Mouse (Mus musculus) embryonic fibroblast, embryonic 13.5 days (primary cell): ENCODE measurements at regions not wholly inside any gene's neighbourhood (a gene's known extent, or its start where the extent isn't known, plus 50 kb on each side); places are given as distances from the start of the nearest gene placed in this dataset.

ENCODE experiments used
- H3K27ac ChIP-seq: 2 replicates; pipeline ENCODE4 v1.5.1; 2012; ENCODE audit warnings: low read length, control low read depth, inconsistent platforms; ENCODE audit not compliant: insufficient read depth
- H3K4me1 ChIP-seq: 2 replicates; pipeline ENCODE4 v1.6.1; 2011; ENCODE audit warnings: low read length; ENCODE audit not compliant: control insufficient read depth, insufficient read depth
- H3K4me3 ChIP-seq: 2 replicates; pipeline ENCODE4 v1.5.1; 2011; ENCODE audit warnings: mild to moderate bottlenecking, control low read depth, low read length; ENCODE audit not compliant: insufficient read depth
- CTCF ChIP-seq: IDR thresholded peaks from 2 replicates; pipeline ENCODE4 v1.5.1; 2011; ENCODE audit warnings: mild to moderate bottlenecking, control low read depth, low read length, moderate library complexity, borderline replicate concordance; ENCODE audit not compliant: insufficient read depth
- POLR2A ChIP-seq: IDR thresholded peaks from 2 replicates; pipeline ENCODE4 v1.6.1; 2011; ENCODE audit warnings: low read depth, mild to moderate bottlenecking, control low read depth, low read length, moderate library complexity

DNA sequence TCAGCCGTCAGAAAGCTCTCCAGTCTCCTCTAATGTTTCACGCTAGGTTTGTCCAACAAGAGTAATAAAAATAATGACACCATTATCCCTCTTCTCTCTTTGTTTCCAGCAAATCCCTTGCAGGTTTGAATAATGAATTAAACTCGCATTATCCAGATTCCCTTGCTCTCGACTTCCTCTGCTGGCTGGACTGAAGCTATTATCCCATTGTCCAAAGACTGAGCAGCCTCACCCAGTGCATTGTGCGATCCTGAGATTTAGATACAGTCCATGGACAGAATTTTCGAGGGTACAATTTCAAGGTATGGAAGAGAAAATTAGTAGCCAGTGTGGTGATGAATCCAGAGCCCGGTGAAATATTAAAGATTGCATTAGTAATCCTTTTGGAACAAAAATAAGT is 270.3 kb downstream of the En1 start:
- Histone ChIP-seq H3K4me3 (no peak overlapping the region), H3K27ac (no peak overlapping the region), H3K4me1 (no peaks in the 10 kb centered on the region)
- TF ChIP-seq CTCF: no peak
- TF ChIP-seq POLR2A: no peak

DNA sequence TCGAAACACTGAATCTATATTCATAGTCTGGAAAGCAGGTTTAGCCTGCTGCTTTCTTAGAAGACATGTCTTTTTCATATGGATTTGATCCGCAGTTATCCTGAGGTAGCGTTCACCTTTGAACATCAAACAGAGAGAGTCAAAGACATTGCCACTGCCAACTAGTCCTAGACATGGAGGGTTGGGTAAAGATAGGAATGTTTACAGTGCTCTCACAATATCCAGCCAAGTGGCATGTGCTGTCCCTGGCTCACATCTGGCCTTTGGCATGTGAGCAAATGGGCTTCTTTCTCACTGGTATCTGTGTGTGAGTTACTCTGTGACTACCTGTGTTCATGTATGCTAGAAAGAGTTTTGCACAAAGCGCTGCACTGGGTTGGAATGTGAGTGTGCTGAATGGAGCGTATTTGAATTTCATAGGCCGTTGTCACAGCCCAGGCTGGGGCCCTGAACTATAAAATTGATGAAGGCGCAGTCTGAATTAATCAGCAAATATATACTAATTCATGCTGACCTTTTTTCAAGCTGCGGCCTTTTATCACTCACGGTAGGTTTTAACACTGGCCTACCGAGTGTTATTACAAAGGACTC is 280.8 kb downstream of the En1 start:
- Histone ChIP-seq H3K4me3 (no peak overlapping the region), H3K27ac (no peak overlapping the region), H3K4me1 (no peaks in the 10 kb centered on the region)
- TF ChIP-seq CTCF: no peak
- TF ChIP-seq POLR2A: no peak

DNA sequence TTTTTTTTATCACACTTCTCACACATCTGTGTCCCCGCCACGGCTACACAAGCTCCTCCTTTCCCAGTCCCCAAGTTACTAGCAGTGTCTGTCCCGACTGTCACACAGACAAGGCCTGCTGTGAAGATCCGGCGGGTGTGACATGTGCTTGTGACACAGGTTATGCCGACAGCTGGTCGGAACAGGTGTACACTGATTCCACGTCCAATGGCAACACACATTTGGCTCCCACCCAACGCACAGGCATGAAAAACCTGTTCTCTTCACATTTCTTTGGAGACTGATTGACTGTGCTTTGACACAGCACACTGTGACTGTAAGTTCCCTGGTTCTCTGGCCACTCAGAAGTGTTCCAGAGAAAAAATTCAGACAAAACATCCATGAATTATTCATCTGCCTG is 281.4 kb downstream of the En1 start:
- TF ChIP-seq CTCF (no peak), POLR2A (no peak)
- H3K4me1 ChIP-seq: no peaks in the 10 kb centered on the region
- no peak overlapping the region for H3K27ac ChIP-seq
- H3K4me3 ChIP-seq: no peak overlapping the region

DNA sequence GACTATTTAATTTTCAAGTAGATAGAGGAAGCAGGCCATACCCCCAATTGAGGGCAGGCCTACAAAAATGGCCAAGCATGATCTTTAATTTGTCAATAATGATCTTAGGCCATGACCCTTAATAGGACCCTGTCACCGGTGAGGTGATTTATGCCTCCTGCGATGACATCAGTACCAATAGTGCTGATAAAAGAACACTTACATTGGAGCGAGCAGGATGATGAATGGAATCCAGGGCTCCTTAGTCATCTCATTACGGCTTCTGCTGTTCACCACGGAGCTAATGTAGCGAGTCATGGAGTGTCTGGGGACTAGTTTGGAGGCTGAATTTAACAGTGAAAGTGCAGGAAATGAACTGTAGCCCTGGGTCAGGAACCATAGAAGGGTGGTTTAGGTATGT is 308.6 kb downstream of the En1 start:
- Histone ChIP-seq H3K4me3 (no peak overlapping the region), H3K27ac (no peak overlapping the region), H3K4me1 (peaks cover 6% of the 10 kb centered on the region)
- TF ChIP-seq CTCF (no peak), POLR2A (no peak)

DNA sequence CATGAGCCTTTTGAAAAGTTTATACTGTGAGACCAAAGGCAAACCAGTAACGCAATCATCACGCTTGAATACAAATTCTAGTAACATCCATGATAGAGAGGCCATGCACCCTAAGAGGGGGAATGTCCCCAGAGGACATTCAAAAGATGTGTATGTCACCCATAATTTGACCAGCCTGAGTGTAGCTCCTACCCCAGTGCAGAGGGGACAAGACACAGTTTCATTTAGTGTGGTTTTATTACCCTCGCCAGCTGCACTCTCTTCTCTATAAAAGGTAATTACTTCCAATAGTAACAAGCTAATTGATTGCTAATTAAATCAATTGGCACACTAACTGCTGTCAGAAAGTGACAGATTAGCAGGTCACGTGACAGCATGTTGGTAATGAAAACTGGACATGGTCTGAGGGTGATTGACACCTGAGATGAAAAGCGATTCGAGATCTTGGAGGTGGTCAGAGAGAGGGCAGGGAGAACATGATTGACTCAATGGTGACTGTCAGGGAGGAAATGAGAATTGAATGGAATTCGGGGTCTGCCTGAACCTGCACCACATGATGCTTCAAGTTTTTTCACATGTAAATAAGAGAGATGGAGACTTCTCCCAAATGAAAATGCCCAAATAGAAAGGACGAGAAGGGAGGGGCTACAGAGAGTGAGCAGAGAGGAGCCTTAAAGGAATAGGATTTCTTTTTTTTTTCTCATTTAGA is 309.9 kb downstream of the En1 start:
- TF ChIP-seq CTCF (no peak), POLR2A (no peak)
- no peak overlapping the region for H3K27ac ChIP-seq
- no peak overlapping the region for H3K4me3 ChIP-seq
- peaks cover 6% of the 10 kb centered on the region for H3K4me1 ChIP-seq

DNA sequence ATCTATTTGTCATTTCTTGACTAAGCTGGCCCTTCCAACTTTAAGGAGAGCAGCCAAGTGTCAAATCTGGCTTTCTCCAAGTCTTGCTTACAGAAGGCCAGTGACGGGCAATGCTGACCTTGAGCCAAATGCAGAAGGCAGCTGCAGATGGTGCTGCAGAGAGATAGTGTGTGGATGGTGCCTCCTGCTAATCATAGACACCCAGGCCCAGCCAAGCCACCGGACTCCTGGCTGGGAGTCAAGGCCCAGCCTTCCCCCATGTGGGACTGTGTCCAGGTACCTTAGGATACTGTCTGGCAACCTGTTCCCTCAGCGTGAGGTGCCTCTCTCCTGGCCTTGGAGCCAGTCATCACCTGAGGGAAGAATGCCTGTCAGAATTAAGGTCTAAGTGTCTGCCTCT is 319.3 kb downstream of the En1 start:
- TF ChIP-seq CTCF (no peak), POLR2A (no peak)
- Histone ChIP-seq H3K4me3 (no peak overlapping the region), H3K4me1 (no peaks in the 10 kb centered on the region), H3K27ac (no peak overlapping the region)

DNA sequence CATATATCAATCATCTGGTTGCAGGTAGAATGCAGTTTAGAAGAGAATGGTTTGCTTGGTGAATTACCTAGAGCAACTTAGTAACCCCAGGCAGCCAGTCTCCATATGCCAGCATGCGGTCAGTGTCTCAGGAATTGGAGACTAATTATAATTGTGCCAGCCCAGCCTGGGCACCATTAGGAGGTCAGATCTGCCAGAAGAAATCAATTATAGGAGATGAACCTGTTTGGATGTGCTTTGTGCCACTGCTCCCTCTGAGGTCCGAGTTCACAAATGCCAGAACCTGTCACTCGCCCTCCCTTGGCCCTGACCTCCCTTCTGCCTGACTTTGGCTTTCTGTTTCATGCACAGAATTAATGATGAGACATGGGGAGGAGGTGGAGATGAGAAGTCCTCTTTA is 323.1 kb downstream of the En1 start:
- TF ChIP-seq POLR2A (no peak), CTCF (no peak)
- H3K4me1 ChIP-seq: no peaks in the 10 kb centered on the region
- no peak overlapping the region for H3K27ac ChIP-seq
- H3K4me3 ChIP-seq: no peak overlapping the region

DNA sequence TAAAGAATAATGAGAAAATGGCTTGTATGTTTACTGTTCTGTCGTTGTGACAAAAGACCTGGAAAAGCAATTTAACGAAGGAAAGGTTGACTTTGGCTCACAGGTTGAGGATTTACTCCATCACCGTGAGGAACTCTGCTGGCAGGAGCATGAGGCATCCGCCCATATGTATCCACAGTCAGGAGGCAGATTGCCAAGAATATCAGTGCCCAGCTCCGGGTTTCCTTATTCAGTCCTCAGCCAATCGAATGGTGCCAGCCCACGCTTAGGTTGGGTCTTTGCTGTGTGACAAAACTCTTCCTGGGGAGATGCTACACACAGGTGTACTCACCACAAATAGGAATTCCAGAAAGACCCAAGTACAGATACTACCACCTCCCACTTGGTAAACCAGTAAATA is 327.9 kb downstream of the En1 start:
- TF ChIP-seq POLR2A (no peak), CTCF (no peak)
- H3K4me3 ChIP-seq: no peak overlapping the region
- H3K27ac ChIP-seq: no peak overlapping the region
- no peaks in the 10 kb centered on the region for H3K4me1 ChIP-seq

DNA sequence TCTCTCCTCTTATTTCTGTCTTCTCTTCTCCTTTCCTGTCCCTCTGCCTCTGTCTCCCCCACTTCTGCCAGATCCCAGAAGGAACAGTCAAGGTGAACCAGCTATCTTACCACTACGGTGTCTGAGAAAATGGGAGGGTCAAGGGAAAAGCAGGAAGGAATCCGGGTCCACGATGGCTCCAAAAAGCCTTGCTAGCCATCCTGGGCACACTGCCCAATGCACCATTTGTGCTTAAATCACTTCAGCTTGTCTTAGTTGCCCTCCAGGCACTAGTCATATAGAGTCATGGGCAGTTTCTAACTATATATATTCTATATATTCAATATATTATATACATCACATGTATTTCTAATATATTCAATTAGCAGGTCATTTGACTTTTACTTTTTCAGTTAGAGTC is 333.1 kb downstream of the En1 start:
- TF ChIP-seq CTCF (no peak), POLR2A (no peak)
- no peak overlapping the region for H3K4me3 ChIP-seq
- no peak overlapping the region for H3K27ac ChIP-seq
- H3K4me1 ChIP-seq: no peaks in the 10 kb centered on the region

DNA sequence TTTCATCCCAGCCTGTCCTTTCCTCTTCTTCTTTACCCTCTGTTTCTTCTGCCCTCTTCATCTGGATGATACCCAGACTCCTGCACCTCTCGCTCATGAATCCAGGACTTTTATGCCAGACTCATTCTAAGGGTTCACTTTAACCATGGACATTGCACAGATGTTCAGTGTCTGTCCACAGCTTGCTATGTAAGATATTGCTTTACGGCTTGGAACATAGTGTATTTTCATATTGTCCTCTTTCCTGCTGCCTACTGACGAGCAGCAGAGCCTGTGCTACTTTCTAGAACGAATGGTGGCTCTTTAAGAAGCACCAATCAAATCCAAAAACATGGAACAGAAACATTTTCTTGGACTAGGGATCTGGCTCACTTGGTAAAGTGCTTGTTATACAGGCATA is 341.5 kb downstream of the En1 start:
- Histone ChIP-seq H3K4me1 (no peaks in the 10 kb centered on the region), H3K27ac (no peak overlapping the region), H3K4me3 (no peak overlapping the region)
- TF ChIP-seq POLR2A (no peak), CTCF (no peak)

DNA sequence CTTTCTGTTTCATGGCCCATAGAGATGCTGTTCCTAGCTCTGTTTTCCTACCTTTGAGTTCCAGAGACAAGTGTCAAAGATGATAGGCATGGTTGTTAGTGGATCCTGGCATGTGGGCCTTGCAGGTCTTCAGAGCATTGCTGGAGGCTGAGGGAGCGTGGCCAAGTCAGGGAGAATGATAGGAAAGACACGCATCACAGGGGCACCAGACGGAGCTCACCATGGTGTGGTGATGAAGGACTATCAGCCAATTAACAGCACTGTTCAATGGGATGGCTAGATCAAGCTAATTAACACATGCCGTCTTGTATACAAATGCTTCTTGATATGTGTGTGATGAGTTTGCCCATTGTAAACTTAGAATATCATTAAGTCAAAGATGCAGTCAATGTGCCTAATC is 344.1 kb downstream of the En1 start:
- Histone ChIP-seq H3K27ac (no peak overlapping the region), H3K4me3 (no peak overlapping the region), H3K4me1 (no peaks in the 10 kb centered on the region)
- TF ChIP-seq POLR2A: no peak
- TF ChIP-seq CTCF: no peak
